9 mouse cellular contexts compared by ENCODE assay signal in genomic region chr17:57062011-57062521, GRCm38 (mm10). TPM values are rescaled to one million over a fixed set of nuclear protein-coding genes. Genes with fewer than 3 reads are reported as not detected.
DNase-seq lines count a peak whose midpoint lies in the region; ATAC-seq and TF ChIP-seq lines count a peak whose summit lies in the region.
"Had no signal": no experiment of that assay in that cellular context is flagged by ENCODE, and none has a peak within 500 bp of the region (broad histone marks: within the 10 kb centered on the region; RNA-seq: fewer than 3 reads in every experiment).

No protein-coding gene starts in this region.

- no peak for TF ChIP-seq CTCF in gastrocnemius, adult 2 months (IDR thresholded peaks at IDR 0.05)
- TF ChIP-seq CTCF in hindbrain, postnatal 0 days (IDR thresholded peaks at IDR 0.05; ENCODE audit: low read depth): no peak

- H3K4me2 ChIP-seq in hindbrain, postnatal 0 days (ENCODE audit: low read depth, low read length): peak overlapping the region; percentile 66
- peak overlapping the region; percentile 97 for H3K4me2 ChIP-seq in liver, embryonic 11.5 days
- H3K4me2 ChIP-seq in neural tube, embryonic 12.5 days (replicated peaks): peak overlapping the region; percentile 46

- ATAC-seq in hindbrain, postnatal 0 days: no peak
- ATAC-seq in liver, embryonic 11.5 days (replicated peaks; ENCODE audit: low FRiP score): no peak
- no peak for ATAC-seq in neural tube, embryonic 12.5 days (ENCODE audit: low FRiP score, low read depth)
- no peak for ATAC-seq in granulocyte monocyte progenitor cell, adult 5-6 weeks (replicated peaks; ENCODE audit: poor library complexity, severe bottlenecking)

- 1% methylated on average over 39 of the region's 39 CpGs for WGBS in hindbrain, postnatal 0 days
- 3% methylated on average over 39 of the region's 39 CpGs for WGBS in liver, embryonic 11.5 days
- under 1% methylated on average over 39 of the region's 39 CpGs for WGBS in neural tube, embryonic 12.5 days

- H3K27ac ChIP-seq in gastrocnemius, adult 2 months: no peak overlapping the region
- no peak overlapping the region for H3K27ac ChIP-seq in hindbrain, postnatal 0 days
- no peak overlapping the region for H3K27ac ChIP-seq in liver, embryonic 11.5 days (ENCODE audit: low read depth, low read length)
- H3K27ac ChIP-seq in neural tube, embryonic 12.5 days: no peak overlapping the region
- H3K27ac ChIP-seq: macrophage had no signal

- no peak overlapping the region for H3K9ac ChIP-seq in hindbrain, postnatal 0 days (replicated peaks; ENCODE audit: low read length)
- H3K9ac ChIP-seq in liver, embryonic 11.5 days (ENCODE audit: low read depth, low read length): no peak overlapping the region
- H3K9ac ChIP-seq in neural tube, embryonic 12.5 days: no peak overlapping the region

- H3K36me3 ChIP-seq in hindbrain, postnatal 0 days (ENCODE audit: insufficient read depth, low read length): no peaks in the 10 kb centered on the region
- no peaks in the 10 kb centered on the region for H3K36me3 ChIP-seq in liver, embryonic 11.5 days (ENCODE audit: control insufficient read depth, insufficient read depth, low read length)
- H3K36me3 ChIP-seq in neural tube, embryonic 12.5 days: no peaks in the 10 kb centered on the region

- H3K4me1 ChIP-seq in hindbrain, postnatal 0 days (ENCODE audit: insufficient read depth, low read length): peaks cover 8% of the 10 kb centered on the region; the same call in 1 of the 2 replicates
- peaks cover 26% of the 10 kb centered on the region for H3K4me1 ChIP-seq in liver, embryonic 11.5 days (replicated peaks; ENCODE audit: control insufficient read depth, insufficient read depth, low read length)
- H3K4me1 ChIP-seq in neural tube, embryonic 12.5 days: peaks cover 25% of the 10 kb centered on the region

- peak; percentile 32 for DNase-seq in gastrocnemius, adult 2 months
- no peak for DNase-seq in gastrocnemius, postnatal 25 days
- DNase-seq in cerebellum, adult 8-10 months: peak; percentile 71
- DNase-seq in hindbrain, postnatal 0 days (ENCODE audit: low spot score): no peak
- no peak for DNase-seq in liver, embryonic 11.5 days (ENCODE audit: low spot score)
- DNase-seq in gastrocnemius, adult 18-20 months (ENCODE audit: low spot score): no peak

- intact Hi-C loops in gastrocnemius, adult 2 months (cut with DNase I): no loop called here

- no peaks in the 10 kb centered on the region for H3K9me3 ChIP-seq in hindbrain, postnatal 0 days (ENCODE audit: low read length)
- H3K9me3 ChIP-seq in liver, embryonic 11.5 days (ENCODE audit: control insufficient read depth, low read length): no peaks in the 10 kb centered on the region
- no peaks in the 10 kb centered on the region for H3K9me3 ChIP-seq in neural tube, embryonic 12.5 days

- H3K27me3 ChIP-seq in hindbrain, postnatal 0 days (ENCODE audit: insufficient read depth, low read length): peaks cover 12% of the 10 kb centered on the region
- peaks cover 39% of the 10 kb centered on the region for H3K27me3 ChIP-seq in liver, embryonic 11.5 days (replicated peaks; ENCODE audit: control insufficient read depth, insufficient read depth, low read length)
- H3K27me3 ChIP-seq in neural tube, embryonic 12.5 days (replicated peaks): peaks cover 33% of the 10 kb centered on the region

- peak overlapping the region; percentile 61 for H3K4me3 ChIP-seq in gastrocnemius, adult 2 months
- peak overlapping the region; percentile 35 for H3K4me3 ChIP-seq in hindbrain, postnatal 0 days (ENCODE audit: low read length)
- peak overlapping the region; percentile 49 for H3K4me3 ChIP-seq in liver, embryonic 11.5 days (ENCODE audit: low read depth, low read length)
- H3K4me3 ChIP-seq in neural tube, embryonic 12.5 days: peak overlapping the region; percentile 21

RNA-seq across cellular contexts. Expression of gene Slc25a23, which starts 2.4 kb away (rescaled TPM):
- 10 to 100 TPM; 34.4 to 52.2 TPM for total RNA-seq in gastrocnemius, adult 2 months (2021)
- 10 to 100 TPM; 35.8 to 48.9 TPM for total RNA-seq in gastrocnemius, postnatal 25 days (2021)
- total RNA-seq in hindbrain, postnatal 0 days (2014; rRNA removed): 122 and 150 TPM in 2 replicates
- polyA plus RNA-seq in hindbrain, postnatal 0 days (2015; fragmentation: Nextera tagmentation; extraction: Ambion mirVana): 33.2 and 38.2 TPM in 2 replicates
- 5.2 and 6.3 TPM in 2 replicates for polyA plus RNA-seq in liver, embryonic 11.5 days (2014; fragmentation: Nextera tagmentation; extraction: Ambion mirVana)
- polyA plus RNA-seq in neural tube, embryonic 12.5 days (2016; fragmentation: Nextera tagmentation; extraction: Ambion mirVana): 19.4 and 19.9 TPM in 2 replicates
- 15.2 and 23.8 TPM in 2 replicates for total RNA-seq in granulocyte monocyte progenitor cell, adult 5-6 weeks (2014; fragmentation: Nextera tagmentation)
- 1.6 and 1.7 TPM in 2 replicates for total RNA-seq in granulocyte monocyte progenitor cell, adult 5-6 weeks (2017)
- total RNA-seq in gastrocnemius, adult 18-20 months (2021): 10 to 100 TPM; 34.1 to 40.3 TPM

RNA-seq across cellular contexts. Expression of gene Crb3, which starts 3.2 kb away (rescaled TPM):
- not detected for total RNA-seq in gastrocnemius, adult 2 months (2021)
- total RNA-seq in gastrocnemius, postnatal 25 days (2021): under 1 TPM; 0.77 to 0.99 TPM
- 7.1 and 8.2 TPM in 2 replicates for total RNA-seq in hindbrain, postnatal 0 days (2014; rRNA removed)
- 6.0 and 6.2 TPM in 2 replicates for polyA plus RNA-seq in hindbrain, postnatal 0 days (2015; fragmentation: Nextera tagmentation; extraction: Ambion mirVana)
- 3.2 and 3.4 TPM in 2 replicates for polyA plus RNA-seq in liver, embryonic 11.5 days (2014; fragmentation: Nextera tagmentation; extraction: Ambion mirVana)
- polyA plus RNA-seq in neural tube, embryonic 12.5 days (2016; fragmentation: Nextera tagmentation; extraction: Ambion mirVana): 1.1 and 1.2 TPM in 2 replicates
- total RNA-seq in granulocyte monocyte progenitor cell, adult 5-6 weeks (2014; fragmentation: Nextera tagmentation): not detected in 2 replicates
- not detected in 2 replicates for total RNA-seq in granulocyte monocyte progenitor cell, adult 5-6 weeks (2017)
- under 1 TPM in 1 of 2 experiments, not detected in 1; 0.31 TPM for total RNA-seq in gastrocnemius, adult 18-20 months (2021)
- polyA plus RNA-seq: macrophage had no signal

RNA-seq across cellular contexts. Expression of gene Dennd1c, which starts 16.2 kb away (rescaled TPM):
- under 1 TPM; 0.22 to 0.56 TPM for total RNA-seq in gastrocnemius, adult 2 months (2021)
- 1 to 10 TPM in 1 of 2 experiments, under 1 TPM in 1; 0.31 to 1.2 TPM for total RNA-seq in gastrocnemius, postnatal 25 days (2021)
- total RNA-seq in hindbrain, postnatal 0 days (2014; rRNA removed): 1.5 and 3.8 TPM in 2 replicates
- 2.8 and 3.0 TPM in 2 replicates for polyA plus RNA-seq in hindbrain, postnatal 0 days (2015; fragmentation: Nextera tagmentation; extraction: Ambion mirVana)
- 2.1 and 2.2 TPM in 2 replicates for polyA plus RNA-seq in liver, embryonic 11.5 days (2014; fragmentation: Nextera tagmentation; extraction: Ambion mirVana)
- polyA plus RNA-seq in neural tube, embryonic 12.5 days (2016; fragmentation: Nextera tagmentation; extraction: Ambion mirVana): 4.3 and 4.5 TPM in 2 replicates
- total RNA-seq in granulocyte monocyte progenitor cell, adult 5-6 weeks (2014; fragmentation: Nextera tagmentation): 24.7 and 27.1 TPM in 2 replicates
- 2.9 and 3.0 TPM in 2 replicates for total RNA-seq in granulocyte monocyte progenitor cell, adult 5-6 weeks (2017)
- under 1 TPM; 0.21 to 0.46 TPM for total RNA-seq in gastrocnemius, adult 18-20 months (2021)

RNA-seq across cellular contexts. Expression of gene Slc25a41, which starts 20.6 kb away (rescaled TPM):
- not detected for total RNA-seq in gastrocnemius, adult 2 months (2021)
- total RNA-seq in gastrocnemius, postnatal 25 days (2021): not detected
- not detected in 2 replicates for total RNA-seq in hindbrain, postnatal 0 days (2014; rRNA removed)
- polyA plus RNA-seq in hindbrain, postnatal 0 days (2015; fragmentation: Nextera tagmentation; extraction: Ambion mirVana): not detected in 2 replicates
- polyA plus RNA-seq in liver, embryonic 11.5 days (2014; fragmentation: Nextera tagmentation; extraction: Ambion mirVana): not detected in 2 replicates
- 0.25 TPM in 1 of 2 replicates, not detected in the other for polyA plus RNA-seq in neural tube, embryonic 12.5 days (2016; fragmentation: Nextera tagmentation; extraction: Ambion mirVana)
- total RNA-seq in granulocyte monocyte progenitor cell, adult 5-6 weeks (2014; fragmentation: Nextera tagmentation): not detected in 2 replicates
- not detected in 2 replicates for total RNA-seq in granulocyte monocyte progenitor cell, adult 5-6 weeks (2017)
- total RNA-seq in gastrocnemius, adult 18-20 months (2021): not detected
- polyA plus RNA-seq: macrophage had no signal

RNA-seq across cellular contexts. Expression of gene Tubb4a, which starts 25.5 kb away (rescaled TPM):
- 1 to 10 TPM in 1 of 2 experiments, under 1 TPM in 1; 0.64 to 1.7 TPM for total RNA-seq in gastrocnemius, adult 2 months (2021)
- 1 to 10 TPM; 1.1 to 1.3 TPM for total RNA-seq in gastrocnemius, postnatal 25 days (2021)
- total RNA-seq in hindbrain, postnatal 0 days (2014; rRNA removed): 201 and 209 TPM in 2 replicates
- polyA plus RNA-seq in hindbrain, postnatal 0 days (2015; fragmentation: Nextera tagmentation; extraction: Ambion mirVana): 295 and 346 TPM in 2 replicates
- 4.5 and 5.0 TPM in 2 replicates for polyA plus RNA-seq in liver, embryonic 11.5 days (2014; fragmentation: Nextera tagmentation; extraction: Ambion mirVana)
- 228 and 271 TPM in 2 replicates for polyA plus RNA-seq in neural tube, embryonic 12.5 days (2016; fragmentation: Nextera tagmentation; extraction: Ambion mirVana)
- not detected in 2 replicates for total RNA-seq in granulocyte monocyte progenitor cell, adult 5-6 weeks (2014; fragmentation: Nextera tagmentation)
- total RNA-seq in granulocyte monocyte progenitor cell, adult 5-6 weeks (2017): not detected in 2 replicates
- 1 to 10 TPM in 1 of 2 experiments, under 1 TPM in 1; 0.78 to 1.1 TPM for total RNA-seq in gastrocnemius, adult 18-20 months (2021)

Comparison
In these comparisons a context has a peak if more than half of its experiments do, and no peak if none do; other contexts are left out.
1. DNase-seq: peak in gastrocnemius, adult 2 months (single experiment) and cerebellum, adult 8-10 months (single experiment); none in gastrocnemius, postnatal 25 days (single experiment), hindbrain, postnatal 0 days (single experiment), liver, embryonic 11.5 days (single experiment) and gastrocnemius, adult 18-20 months (single experiment).
2. H3K4me2 ChIP-seq: peak in every context shown above with its lines; median percentile 97 in liver, embryonic 11.5 days; 66 in hindbrain, postnatal 0 days; 46 in neural tube, embryonic 12.5 days.
3. Peak in every context shown above with its lines, with median percentiles within 50 percentile points of each other: H3K4me3 ChIP-seq.